In genomic region chrX:164405080-164405649, GRCm38 (mm10) we compare ENCODE assay signal across 24 mouse cellular contexts. TPM values are rescaled to one million over a fixed set of nuclear protein-coding genes. Genes with fewer than 3 reads are reported as not detected.
DNase-seq lines count a peak whose midpoint lies in the region; ATAC-seq and TF ChIP-seq lines count a peak whose summit lies in the region.
"Had no signal": no experiment of that assay in that cellular context is flagged by ENCODE, and none has a peak within 500 bp of the region (broad histone marks: within the 10 kb centered on the region; RNA-seq: fewer than 3 reads in every experiment).

No protein-coding gene starts in this region.

- no peak overlapping the region for H3K4me2 ChIP-seq in kidney, postnatal 0 days (ENCODE audit: low read length)
- H3K4me2 ChIP-seq in lung, embryonic 15.5 days: no peak overlapping the region
- H3K4me2 ChIP-seq: embryonic facial prominence, embryonic 13.5 days; embryonic facial prominence, embryonic 15.5 days; forebrain, embryonic 12.5 days had no signal

- no peak for ATAC-seq in kidney, postnatal 0 days (replicated peaks; ENCODE audit: low FRiP score, low read depth)
- peak; percentile 81 for ATAC-seq in lung, embryonic 15.5 days (ENCODE audit: borderline replicate concordance, extremely low read depth, low FRiP score, low TSS enrichment)
- ATAC-seq: forebrain, embryonic 14.5 days; forebrain, embryonic 16.5 days had no signal

- H3K27ac ChIP-seq in kidney, postnatal 0 days: no peak overlapping the region
- peak overlapping the region; percentile 67; the same call in 1 of the 2 replicates for H3K27ac ChIP-seq in lung, embryonic 15.5 days
- H3K27ac ChIP-seq: embryonic facial prominence, embryonic 13.5 days; embryonic facial prominence, embryonic 15.5 days; forebrain, embryonic 10.5 days; forebrain, embryonic 12.5 days had no signal

- H3K27me3 ChIP-seq in kidney, postnatal 0 days (ENCODE audit: insufficient read depth, low read length): no peaks in the 10 kb centered on the region
- H3K27me3 ChIP-seq in lung, embryonic 15.5 days: 0 out of 2 replicates have a peak, but pooled peaks cover 3% of the 10 kb centered on the region
- H3K27me3 ChIP-seq: embryonic facial prominence, embryonic 15.5 days had no signal

- peak; percentile 12 for DNase-seq in kidney, postnatal 0 days (ENCODE audit: low spot score)
- DNase-seq in kidney, postnatal 10 days: no peak
- DNase-seq in lung, postnatal 36 days: no peak
- DNase-seq: adrenal gland, adult 2 months; adrenal gland, postnatal 10 days; adrenal gland, postnatal 25 days; cerebellum, adult 11 months; cerebellum, adult 18-20 months; cerebellum, adult 8-10 months; cerebellum, adult 9-11 months; cerebellum, postnatal 14 days; cerebellum, postnatal 36 days; embryo, embryonic 11 days had no signal

- H3K4me1 ChIP-seq in kidney, postnatal 0 days (replicated peaks; ENCODE audit: insufficient read depth, low read length): no peaks in the 10 kb centered on the region
- peaks cover 11% of the 10 kb centered on the region; the same call in 1 of the 2 replicates for H3K4me1 ChIP-seq in lung, embryonic 15.5 days
- H3K4me1 ChIP-seq: embryonic facial prominence, embryonic 13.5 days; embryonic facial prominence, embryonic 15.5 days; forebrain, embryonic 10.5 days; forebrain, embryonic 12.5 days had no signal

- no peaks in the 10 kb centered on the region for H3K9me3 ChIP-seq in kidney, postnatal 0 days (replicated peaks; ENCODE audit: low read length)
- H3K9me3 ChIP-seq in lung, embryonic 15.5 days: no peaks in the 10 kb centered on the region
- H3K9me3 ChIP-seq: embryonic facial prominence, embryonic 13.5 days; embryonic facial prominence, embryonic 15.5 days; forebrain, embryonic 10.5 days; forebrain, embryonic 12.5 days had no signal

- H3K9ac ChIP-seq in kidney, postnatal 0 days (ENCODE audit: low read depth, low read length): no peak overlapping the region
- H3K9ac ChIP-seq in lung, embryonic 15.5 days: no peak overlapping the region
- H3K9ac ChIP-seq: embryonic facial prominence, embryonic 13.5 days; embryonic facial prominence, embryonic 15.5 days; forebrain, embryonic 12.5 days had no signal

- H3K4me3 ChIP-seq in kidney, postnatal 0 days (replicated peaks; ENCODE audit: low read depth, low read length): no peak overlapping the region
- no peak overlapping the region for H3K4me3 ChIP-seq in lung, embryonic 15.5 days
- H3K4me3 ChIP-seq: embryonic facial prominence, embryonic 13.5 days; embryonic facial prominence, embryonic 15.5 days; erythroblast, embryonic 14.5 days; forebrain, embryonic 10.5 days; forebrain, embryonic 12.5 days had no signal

- TF ChIP-seq CTCF in kidney, postnatal 0 days (IDR thresholded peaks at IDR 0.05; ENCODE audit: low read depth): no peak

- H3K36me3 ChIP-seq in kidney, postnatal 0 days (ENCODE audit: insufficient read depth, low read length): no peaks in the 10 kb centered on the region
- H3K36me3 ChIP-seq in lung, embryonic 15.5 days: no peaks in the 10 kb centered on the region
- H3K36me3 ChIP-seq: embryonic facial prominence, embryonic 13.5 days; embryonic facial prominence, embryonic 15.5 days; forebrain, embryonic 10.5 days; forebrain, embryonic 12.5 days had no signal

RNA-seq across cellular contexts. Expression of gene Piga, which starts 14.4 kb away (rescaled TPM):
- polyA plus RNA-seq in kidney, postnatal 0 days (2015; fragmentation: Nextera tagmentation; extraction: Ambion mirVana): 7.6 and 7.8 TPM in 2 replicates
- polyA plus RNA-seq in lung, embryonic 15.5 days (2015; fragmentation: Nextera tagmentation; extraction: Ambion mirVana): 18.8 and 19.8 TPM in 2 replicates

RNA-seq across cellular contexts. Expression of gene Asb11, which starts 31.6 kb away (rescaled TPM):
- 0.29 and 0.78 TPM in 2 replicates for polyA plus RNA-seq in kidney, postnatal 0 days (2015; fragmentation: Nextera tagmentation; extraction: Ambion mirVana)
- 0.65 and 1.3 TPM in 2 replicates for polyA plus RNA-seq in lung, embryonic 15.5 days (2015; fragmentation: Nextera tagmentation; extraction: Ambion mirVana)
- polyA plus RNA-seq: brain, embryonic 14.5 days; C2C12; embryonic facial prominence, embryonic 11.5 days; embryonic facial prominence, embryonic 13.5 days; embryonic facial prominence, embryonic 15.5 days; erythroblast, embryonic 14.5 days; forebrain, embryonic 10.5 days; forebrain, embryonic 12.5 days; forebrain, embryonic 14.5 days; forebrain, embryonic 16.5 days had no signal

RNA-seq across cellular contexts. Expression of gene Vegfd, which starts 32.0 kb away (rescaled TPM):
- 10.9 and 13.3 TPM in 2 replicates for polyA plus RNA-seq in kidney, postnatal 0 days (2015; fragmentation: Nextera tagmentation; extraction: Ambion mirVana)
- polyA plus RNA-seq in lung, embryonic 15.5 days (2015; fragmentation: Nextera tagmentation; extraction: Ambion mirVana): 48.1 and 52.2 TPM in 2 replicates
- polyA plus RNA-seq: erythroblast, embryonic 14.5 days had no signal
